Mouse (Mus musculus) kidney, adult 2 months (tissue): ENCODE measurements at regions not wholly inside any gene's neighbourhood (a gene's known extent, or its start where the extent isn't known, plus 50 kb on each side); places are given as distances from the start of the nearest gene placed in this dataset.

Experiments used
- CTCF ChIP-seq: fragments of 200-500 bp; conservative IDR thresholded peaks from 2 replicates; pipeline ENCODE4 v1.5.1; 2011; ENCODE audit warnings: low read depth, mild to moderate bottlenecking, control low read depth, low read length, moderate library complexity, mixed read lengths; ENCODE audit not compliant: insufficient read depth, insufficient read length
- POLR2A ChIP-seq: fragments of 200-500 bp; IDR thresholded peaks from one replicate; pipeline ENCODE4 v1.6.1; 2011; ENCODE audit warnings: low read depth, low read length, control low read depth

GRCm38 (mm10) chr4:95290321-95290720, 238.3 kb upstream of the Jun start:
- TF ChIP-seq CTCF, result no peak
- no peak for TF ChIP-seq POLR2A
